Mouse (Mus musculus): ENCODE data around the gene Selenot. TPM values are rescaled to one million over a fixed set of nuclear protein-coding genes. Genes with fewer than 3 reads are reported as not detected.
A peak's percentile ranks its signal among the peaks of the same experiment; 100 is the strongest.
"Not testable (repeated sequence)": the region's sequence is repeated elsewhere in the genome, so short reads cannot be mapped to it uniquely, and the experiment has no call there.

Selenot gene
- polyA plus RNA-seq, 1 experiment from 2014 or later, result 25.7 TPM

DNA sequence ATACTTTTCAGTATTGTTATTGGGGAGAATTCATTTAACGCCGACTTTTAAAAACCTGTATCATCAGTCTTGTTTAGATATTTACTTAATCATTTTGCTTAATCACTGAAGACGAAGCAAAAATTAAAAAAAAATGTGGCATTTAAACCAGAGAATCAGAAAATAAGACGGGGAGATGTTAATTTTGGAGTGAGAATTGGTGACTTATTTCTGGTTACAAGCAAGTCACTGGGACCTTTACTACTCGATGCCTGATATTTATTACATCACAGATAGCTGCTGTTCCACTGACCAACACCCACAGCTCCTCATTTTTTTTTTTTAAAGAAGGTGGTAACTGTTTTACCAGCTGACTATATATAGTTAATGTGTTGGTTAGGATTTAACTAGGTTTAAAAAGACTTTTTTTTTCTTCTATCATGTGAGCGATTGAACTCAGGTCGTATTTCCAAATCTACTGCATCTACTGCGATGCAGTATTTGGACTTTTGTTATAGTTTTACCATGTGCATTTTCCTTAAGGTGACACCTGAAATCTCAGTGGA lies 1.1 kb downstream of the Selenot start:
- Histone ChIP-seq H3K4me3 (ENCODE audit: low read depth, low read length) (peak overlapping the region; percentile 87), H3K27me3 (replicated peaks; ENCODE audit: control insufficient read depth, insufficient read depth, low read length) (no peaks in the 10 kb centered on the region), H3K4me2 (ENCODE audit: low read length) (peak overlapping the region; percentile 55), H3K27ac (ENCODE audit: low read depth, low read length) (peak overlapping the region; percentile 100), H3K9ac (ENCODE audit: low read length) (peak overlapping the region; percentile 99), H3K4me1 (ENCODE audit: control insufficient read depth, insufficient read depth, low read length) (no peaks in the 10 kb centered on the region), H3K36me3 (ENCODE audit: control insufficient read depth, insufficient read depth, low read length) (peaks cover 5% of the 10 kb centered on the region; the same call in 1 of the 2 replicates), H3K9me3 (replicated peaks; ENCODE audit: control insufficient read depth, low read length) (no peaks in the 10 kb centered on the region)
- DNase-seq (ENCODE audit: low spot score), result peak; percentile 23
- 20% methylated on average over 8 of the region's 8 CpGs for WGBS
- no peak for ATAC-seq

DNA sequence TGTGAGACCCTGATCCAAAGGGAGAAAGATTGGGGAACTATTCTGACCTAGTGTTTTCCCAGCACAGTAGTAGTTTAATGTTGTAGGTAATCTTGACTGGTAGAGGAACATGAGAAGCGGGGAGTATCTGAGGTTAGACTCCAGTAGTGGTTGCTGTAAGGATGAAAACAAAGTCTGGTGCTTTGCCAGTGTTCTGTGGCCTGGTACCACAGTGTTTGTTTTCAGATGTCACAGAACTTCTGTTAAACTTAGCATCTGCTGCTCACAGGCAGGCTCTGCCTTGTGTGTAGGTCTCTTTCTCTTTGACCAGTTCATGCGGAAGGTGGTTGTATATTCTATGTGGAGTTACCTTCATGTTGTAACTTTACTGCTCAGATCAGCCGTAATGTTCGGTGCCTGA lies 5.1 kb downstream of the Selenot start:
- H3K4me3 ChIP-seq (ENCODE audit: low read depth, low read length), result no peak overlapping the region
- H3K4me2 ChIP-seq (ENCODE audit: low read length), result no peak overlapping the region
- H3K9me3 ChIP-seq (replicated peaks; ENCODE audit: control insufficient read depth, low read length), result no peaks in the 10 kb centered on the region
- no peak overlapping the region for H3K9ac ChIP-seq (ENCODE audit: low read length)
- H3K36me3 ChIP-seq (ENCODE audit: control insufficient read depth, insufficient read depth, low read length), result peaks cover 13% of the 10 kb centered on the region; the same call in 1 of the 2 replicates
- 98% methylated on average over 4 of the region's 4 CpGs for WGBS
- H3K27ac ChIP-seq (ENCODE audit: low read depth, low read length), result no peak overlapping the region
- ATAC-seq, result no peak
- no peaks in the 10 kb centered on the region for H3K27me3 ChIP-seq (replicated peaks; ENCODE audit: control insufficient read depth, insufficient read depth, low read length)
- no peaks in the 10 kb centered on the region for H3K4me1 ChIP-seq (ENCODE audit: control insufficient read depth, insufficient read depth, low read length)
- no peak for DNase-seq (ENCODE audit: low spot score)

DNA sequence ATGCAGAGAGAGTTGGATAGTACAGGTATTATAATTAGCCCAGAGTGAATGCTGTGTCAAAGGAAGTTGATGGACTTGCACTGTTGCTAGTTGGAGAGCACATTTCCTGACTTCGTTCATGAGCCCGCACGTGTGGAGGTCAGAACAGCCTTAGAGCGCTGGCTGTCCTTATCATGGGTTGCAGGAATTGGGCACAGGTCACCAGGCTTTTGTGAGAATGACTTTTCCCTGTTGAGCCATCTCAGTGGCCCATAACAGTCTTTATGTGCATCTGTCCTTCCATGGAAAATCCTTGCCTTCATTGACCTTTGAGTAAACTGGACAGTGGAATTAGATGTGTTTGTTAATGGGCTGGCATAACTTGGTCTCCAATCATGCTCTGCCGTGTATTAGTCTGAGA lies 5.9 kb downstream of the Selenot start:
- Histone ChIP-seq H3K27me3 (replicated peaks; ENCODE audit: control insufficient read depth, insufficient read depth, low read length) (no peaks in the 10 kb centered on the region), H3K27ac (ENCODE audit: low read depth, low read length) (no peak overlapping the region), H3K9ac (ENCODE audit: low read length) (no peak overlapping the region), H3K4me3 (ENCODE audit: low read depth, low read length) (no peak overlapping the region), H3K36me3 (ENCODE audit: control insufficient read depth, insufficient read depth, low read length) (peaks cover 16% of the 10 kb centered on the region; the same call in 1 of the 2 replicates), H3K4me1 (ENCODE audit: control insufficient read depth, insufficient read depth, low read length) (no peaks in the 10 kb centered on the region), H3K4me2 (ENCODE audit: low read length) (no peak overlapping the region), H3K9me3 (replicated peaks; ENCODE audit: control insufficient read depth, low read length) (no peaks in the 10 kb centered on the region)
- 94% methylated on average over 5 of the region's 5 CpGs for WGBS
- ATAC-seq (no peak), DNase-seq (ENCODE audit: low spot score) (no peak)

DNA sequence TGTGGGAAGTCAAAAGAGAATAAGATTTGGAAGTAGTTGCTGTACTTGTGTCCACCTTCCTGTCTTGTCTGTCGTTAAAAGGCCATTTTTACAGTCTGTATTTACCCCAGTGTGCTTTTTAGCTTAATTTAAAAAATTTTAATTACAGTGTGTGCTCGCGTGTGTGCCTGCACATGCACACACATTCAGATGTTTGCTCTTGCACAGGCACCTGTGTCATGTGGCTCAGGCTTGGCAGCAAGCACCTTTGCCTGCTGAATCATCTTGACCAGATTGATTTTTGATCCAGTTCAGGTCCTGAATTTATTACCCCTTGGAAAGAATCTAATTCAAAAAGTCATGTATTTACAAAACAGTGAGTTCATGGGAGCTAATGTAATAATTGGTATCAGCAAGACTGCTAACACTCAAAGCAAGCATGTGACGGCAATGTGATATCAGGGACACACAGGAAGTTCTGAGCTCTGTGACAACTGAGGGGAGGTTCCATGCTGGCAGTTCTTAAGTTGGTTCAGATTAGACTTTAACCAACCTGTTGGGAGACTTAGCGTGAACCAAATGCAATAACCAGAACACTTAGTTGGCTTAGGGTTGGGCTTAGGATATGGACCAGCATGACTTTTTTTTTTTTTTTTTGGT lies 6.5 kb downstream of the Selenot start:
- WGBS, result 92% methylated on average over 5 of the region's 5 CpGs
- H3K36me3 ChIP-seq (ENCODE audit: control insufficient read depth, insufficient read depth, low read length), result peaks cover 22% of the 10 kb centered on the region

DNA sequence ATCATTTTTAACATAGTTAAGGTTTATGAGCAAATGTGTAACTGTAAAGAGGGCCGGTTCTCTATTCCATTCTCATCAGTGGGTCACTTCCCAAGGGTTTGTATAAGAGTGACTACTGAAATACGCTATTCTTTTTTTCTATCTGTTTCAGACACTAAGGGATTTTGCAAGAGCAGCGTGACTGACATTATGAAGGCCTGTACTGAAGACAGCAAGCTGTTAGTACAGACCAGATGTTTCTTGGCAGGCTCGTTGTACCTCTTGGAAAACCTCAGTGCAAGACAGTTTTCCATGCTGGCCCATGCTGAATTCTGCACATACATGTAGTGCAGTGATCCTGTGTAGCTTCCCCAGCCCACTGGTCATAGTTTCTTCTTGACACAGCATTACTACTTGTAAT lies 14.1 kb downstream of the Selenot start:
- not testable (repeated sequence) for H3K4me2 ChIP-seq (ENCODE audit: low read length); H3K27ac ChIP-seq (ENCODE audit: low read depth, low read length); DNase-seq (ENCODE audit: low spot score); H3K4me3 ChIP-seq (ENCODE audit: low read depth, low read length); ATAC-seq; H3K9me3 ChIP-seq (replicated peaks; ENCODE audit: control insufficient read depth, low read length); H3K9ac ChIP-seq (ENCODE audit: low read length); H3K27me3 ChIP-seq (replicated peaks; ENCODE audit: control insufficient read depth, insufficient read depth, low read length); H3K4me1 ChIP-seq (ENCODE audit: control insufficient read depth, insufficient read depth, low read length)
- 96% methylated on average over 4 of the region's 4 CpGs for WGBS
- H3K36me3 ChIP-seq (ENCODE audit: control insufficient read depth, insufficient read depth, low read length), result peaks cover 50% of the 10 kb centered on the region

More for the DNA sequence above, 6.5 kb downstream of the Selenot start:
- Histone ChIP-seq H3K4me3 (ENCODE audit: low read depth, low read length) (no peak overlapping the region), H3K9ac (ENCODE audit: low read length) (no peak overlapping the region), H3K9me3 (replicated peaks; ENCODE audit: control insufficient read depth, low read length) (no peaks in the 10 kb centered on the region), H3K27ac (ENCODE audit: low read depth, low read length) (no peak overlapping the region), H3K27me3 (replicated peaks; ENCODE audit: control insufficient read depth, insufficient read depth, low read length) (no peaks in the 10 kb centered on the region), H3K4me2 (ENCODE audit: low read length) (no peak overlapping the region), H3K4me1 (ENCODE audit: control insufficient read depth, insufficient read depth, low read length) (no peaks in the 10 kb centered on the region)
- no peak for DNase-seq (ENCODE audit: low spot score)
- ATAC-seq, result no peak

DNA sequence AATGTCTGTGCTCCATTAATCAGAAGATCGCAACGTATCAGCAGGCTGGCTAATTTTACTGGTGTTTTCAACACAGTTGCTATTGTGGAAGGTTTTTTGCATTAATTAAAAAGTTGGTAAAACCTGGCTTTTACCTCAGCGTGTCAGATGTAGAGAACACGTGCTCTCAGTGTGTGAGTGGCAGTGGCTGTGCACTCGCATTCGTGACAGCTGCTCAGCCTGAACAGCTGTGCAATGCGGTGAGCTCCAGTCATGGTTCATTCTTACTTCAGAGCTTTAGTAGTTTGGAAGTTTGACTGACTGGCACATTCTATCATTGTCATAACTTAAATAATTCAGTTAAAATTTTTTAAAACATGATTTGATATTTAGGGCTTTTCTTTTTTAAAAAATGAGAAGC lies 16.2 kb downstream of the Selenot start:
- H3K9me3 ChIP-seq (replicated peaks; ENCODE audit: control insufficient read depth, low read length); H3K9ac ChIP-seq (ENCODE audit: low read length); ATAC-seq; H3K27ac ChIP-seq (ENCODE audit: low read depth, low read length); H3K4me3 ChIP-seq (ENCODE audit: low read depth, low read length); H3K27me3 ChIP-seq (replicated peaks; ENCODE audit: control insufficient read depth, insufficient read depth, low read length); H3K4me1 ChIP-seq (ENCODE audit: control insufficient read depth, insufficient read depth, low read length); H3K4me2 ChIP-seq (ENCODE audit: low read length); DNase-seq (ENCODE audit: low spot score): not testable (repeated sequence)
- H3K36me3 ChIP-seq (ENCODE audit: control insufficient read depth, insufficient read depth, low read length), result peaks cover 37% of the 10 kb centered on the region
- 84% methylated on average over 7 of the region's 7 CpGs for WGBS

DNA sequence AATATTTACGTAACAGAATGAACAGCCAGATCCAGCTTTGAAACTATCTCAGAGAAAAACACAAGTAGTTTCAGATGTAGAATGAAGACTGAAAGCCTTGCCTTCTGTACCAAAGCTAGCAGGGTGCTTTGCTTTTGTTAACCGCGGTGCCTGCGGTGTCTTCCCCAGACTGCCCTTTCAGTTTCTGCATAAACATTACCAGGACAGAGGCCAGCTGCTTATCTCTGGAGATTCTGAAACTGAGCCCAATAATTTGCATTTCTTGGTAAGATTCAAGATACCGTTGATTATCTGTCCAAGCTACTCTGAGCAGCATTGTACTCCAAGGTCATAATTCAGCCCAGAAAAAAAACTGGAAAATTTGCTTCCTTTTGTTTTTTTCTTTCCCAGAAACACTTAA lies 17.2 kb downstream of the Selenot start:
- no peak for ATAC-seq
- DNase-seq (ENCODE audit: low spot score), result peak; percentile 6
- peaks cover 32% of the 10 kb centered on the region for H3K36me3 ChIP-seq (ENCODE audit: control insufficient read depth, insufficient read depth, low read length)
- no peak overlapping the region for H3K9ac ChIP-seq (ENCODE audit: low read length)
- H3K27ac ChIP-seq (ENCODE audit: low read depth, low read length), result no peak overlapping the region
- H3K27me3 ChIP-seq (replicated peaks; ENCODE audit: control insufficient read depth, insufficient read depth, low read length), result no peaks in the 10 kb centered on the region
- H3K4me1 ChIP-seq (ENCODE audit: control insufficient read depth, insufficient read depth, low read length), result no peaks in the 10 kb centered on the region
- H3K4me2 ChIP-seq (ENCODE audit: low read length), result no peak overlapping the region
- no peaks in the 10 kb centered on the region for H3K9me3 ChIP-seq (replicated peaks; ENCODE audit: control insufficient read depth, low read length)
- H3K4me3 ChIP-seq (ENCODE audit: low read depth, low read length), result no peak overlapping the region
- WGBS, result 48% methylated on average over 5 of the region's 5 CpGs

DNA sequence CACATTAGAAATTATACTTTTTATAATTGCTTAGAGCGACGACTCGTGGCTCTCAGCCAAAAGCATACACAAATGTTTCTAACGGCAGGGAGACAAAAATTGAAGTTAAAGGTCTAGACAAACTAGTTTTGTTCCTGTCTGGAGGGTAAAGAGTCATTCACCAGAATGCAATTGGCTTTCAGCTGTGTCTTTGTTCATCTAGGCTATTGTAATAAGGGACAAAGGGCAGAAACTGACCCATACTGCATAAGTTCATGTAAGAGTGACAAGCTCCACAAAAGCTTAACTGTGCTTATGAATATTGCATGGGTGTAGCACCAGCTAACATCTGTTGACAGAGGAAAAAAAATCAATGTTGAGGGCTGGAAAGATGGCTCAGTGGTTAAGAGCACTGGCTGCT lies 32.1 kb downstream of the Selenot start:
- DNase-seq (ENCODE audit: low spot score) (no peak), ATAC-seq (no peak)
- no peak overlapping the region for H3K4me2 ChIP-seq (ENCODE audit: low read length)
- no peaks in the 10 kb centered on the region for H3K27me3 ChIP-seq (replicated peaks; ENCODE audit: control insufficient read depth, insufficient read depth, low read length)
- H3K9me3 ChIP-seq (replicated peaks; ENCODE audit: control insufficient read depth, low read length), result no peaks in the 10 kb centered on the region
- no peaks in the 10 kb centered on the region for H3K36me3 ChIP-seq (ENCODE audit: control insufficient read depth, insufficient read depth, low read length)
- no peak overlapping the region for H3K27ac ChIP-seq (ENCODE audit: low read depth, low read length)
- no peak overlapping the region for H3K9ac ChIP-seq (ENCODE audit: low read length)
- WGBS, result 72% methylated on average over 4 of the region's 4 CpGs
- H3K4me1 ChIP-seq (ENCODE audit: control insufficient read depth, insufficient read depth, low read length), result no peaks in the 10 kb centered on the region
- no peak overlapping the region for H3K4me3 ChIP-seq (ENCODE audit: low read depth, low read length)

DNA sequence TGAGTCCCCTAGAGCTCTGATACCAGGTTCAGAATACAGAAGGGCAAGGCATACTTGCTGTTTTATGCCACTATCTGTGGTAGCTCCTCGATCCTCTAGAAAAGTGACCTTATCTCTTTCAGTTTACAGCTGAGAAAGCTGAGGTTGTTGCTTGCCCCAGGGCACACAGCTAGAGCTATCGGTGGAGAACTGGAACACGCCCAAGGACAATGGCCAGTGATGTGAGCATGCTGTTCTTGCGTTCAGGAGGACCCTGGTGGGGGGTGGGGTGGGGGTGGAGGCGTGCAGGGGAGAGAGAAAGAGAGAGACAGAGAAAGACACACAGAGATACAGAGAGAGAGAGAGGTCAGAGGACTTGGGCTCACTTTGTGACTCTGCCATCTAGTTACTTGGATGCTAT lies 33.5 kb downstream of the Selenot start:
- ATAC-seq, result no peak

More for the DNA sequence above, 33.5 kb downstream of the Selenot start:
- no peaks in the 10 kb centered on the region for H3K9me3 ChIP-seq (replicated peaks; ENCODE audit: control insufficient read depth, low read length)
- no peak overlapping the region for H3K27ac ChIP-seq (ENCODE audit: low read depth, low read length)
- DNase-seq (ENCODE audit: low spot score), result no peak
- H3K4me2 ChIP-seq (ENCODE audit: low read length), result no peak overlapping the region
- no peak overlapping the region for H3K9ac ChIP-seq (ENCODE audit: low read length)
- WGBS, result 73% methylated on average over 5 of the region's 5 CpGs
- H3K36me3 ChIP-seq (ENCODE audit: control insufficient read depth, insufficient read depth, low read length), result no peaks in the 10 kb centered on the region
- no peaks in the 10 kb centered on the region for H3K27me3 ChIP-seq (replicated peaks; ENCODE audit: control insufficient read depth, insufficient read depth, low read length)
- no peaks in the 10 kb centered on the region for H3K4me1 ChIP-seq (ENCODE audit: control insufficient read depth, insufficient read depth, low read length)
- H3K4me3 ChIP-seq (ENCODE audit: low read depth, low read length), result no peak overlapping the region
